Mouse (Mus musculus): Measurements from ENCODE around the gene Ccdc6. TPM values are rescaled to one million over a fixed set of nuclear protein-coding genes. Genes with fewer than 3 reads are reported as not detected.
A peak's percentile ranks its signal among the peaks of the same experiment; 100 is the strongest.

Gene Ccdc6
- polyA plus RNA-seq, 1 experiment: 1.6 TPM

DNA sequence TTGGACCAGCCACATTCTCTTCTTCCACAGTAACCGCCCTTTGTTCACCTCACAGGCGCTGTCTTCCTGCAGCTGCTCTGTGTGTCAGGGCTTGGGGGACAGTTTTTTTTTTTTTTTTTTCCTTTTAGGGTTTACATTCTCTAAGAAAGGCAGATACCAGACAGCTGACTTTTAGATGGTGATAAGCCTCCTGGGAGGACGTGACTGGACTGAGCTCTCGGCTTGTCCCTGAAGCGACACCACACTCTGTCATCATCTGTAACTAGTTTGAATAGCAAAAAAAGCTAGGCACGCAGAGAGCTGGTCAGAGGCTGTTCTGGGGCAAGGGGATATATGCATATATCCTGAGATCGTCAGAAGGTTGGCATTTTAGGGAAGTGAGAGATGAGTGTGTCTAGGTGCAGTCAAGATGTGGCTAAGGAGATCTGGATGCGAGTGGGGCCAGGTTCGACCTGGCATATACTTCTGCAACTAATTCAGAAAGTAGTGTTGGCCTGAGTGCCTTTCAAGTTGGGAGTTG lies 23.0 kb downstream of the Ccdc6 start:
- TF ChIP-seq GATA1 (IDR thresholded peaks at IDR 0.05; ENCODE audit: low read length) (no peak), TAL1 (IDR thresholded peaks at IDR 0.05; ENCODE audit: low read length) (no peak)
- Histone ChIP-seq H3K9me3 (ENCODE audit: control insufficient read depth, low read length) (no peaks in the 10 kb centered on the region), H3K36me3 (ENCODE audit: control insufficient read depth) (peaks cover 12% of the 10 kb centered on the region), H3K4me3 (replicated peaks) (peak overlapping the region; percentile 20), H3K27me3 (ENCODE audit: control insufficient read depth) (no peaks in the 10 kb centered on the region), H3K4me1 (ENCODE audit: control insufficient read depth) (peaks cover 57% of the 10 kb centered on the region)

DNA sequence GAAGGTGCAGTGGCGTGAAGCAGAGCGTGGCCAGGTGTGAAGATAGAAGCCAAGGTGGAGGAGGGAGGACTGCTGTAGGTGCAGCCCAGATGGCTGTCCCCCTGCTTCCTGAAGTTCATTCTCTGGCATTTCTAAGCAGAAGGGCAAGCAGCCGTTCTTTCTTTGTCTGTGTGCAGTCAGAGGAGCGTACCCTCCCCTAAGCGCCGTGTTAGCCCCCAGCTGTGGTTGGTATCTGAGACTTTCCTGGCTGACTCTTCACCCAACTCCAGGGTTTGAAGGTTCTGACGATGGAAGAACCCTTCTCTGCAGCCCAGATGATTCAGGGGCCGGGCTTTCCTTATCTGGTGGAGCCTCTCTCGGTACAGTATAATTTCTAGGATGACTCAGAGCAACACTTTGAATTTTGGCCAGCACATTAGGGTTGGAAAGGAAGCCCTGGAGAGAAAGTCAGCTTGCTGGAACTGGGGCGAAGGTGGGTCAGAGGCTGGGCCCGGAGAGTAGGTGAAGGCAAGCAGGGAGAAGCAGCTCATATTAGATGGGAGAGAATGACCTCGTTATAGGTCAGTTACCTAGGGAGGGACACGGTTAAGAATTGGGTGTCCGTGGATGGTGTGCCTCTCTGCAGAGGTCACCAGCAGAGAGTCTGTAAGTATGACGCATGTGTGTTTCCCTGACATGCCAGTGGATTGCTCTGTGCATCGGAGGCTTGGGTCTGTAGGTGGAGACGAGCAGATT lies 23.9 kb downstream of the Ccdc6 start:
- Histone ChIP-seq H3K4me3 (replicated peaks) (peak overlapping the region; percentile 47), H3K9me3 (ENCODE audit: control insufficient read depth, low read length) (no peaks in the 10 kb centered on the region), H3K27me3 (ENCODE audit: control insufficient read depth) (no peaks in the 10 kb centered on the region), H3K4me1 (ENCODE audit: control insufficient read depth) (peaks cover 66% of the 10 kb centered on the region), H3K36me3 (ENCODE audit: control insufficient read depth) (peaks cover 20% of the 10 kb centered on the region)
- TF ChIP-seq GATA1 (IDR thresholded peaks at IDR 0.05; ENCODE audit: low read length): no peak
- no peak for TF ChIP-seq TAL1 (IDR thresholded peaks at IDR 0.05; ENCODE audit: low read length)

- Histone ChIP-seq H3K4me1 (ENCODE audit: control insufficient read depth) (peaks cover 67% of the 10 kb centered on the region), H3K36me3 (ENCODE audit: control insufficient read depth) (peaks cover 22% of the 10 kb centered on the region)
- no peak for TF ChIP-seq TAL1 (IDR thresholded peaks at IDR 0.05; ENCODE audit: low read length)
- TF ChIP-seq GATA1 (IDR thresholded peaks at IDR 0.05; ENCODE audit: low read length): no peak; the same call in 1 of the 2 replicates
These were observed 24.4 kb downstream of the Ccdc6 start for GRCm38 (mm10) chr10:70121406-70121695.

DNA sequence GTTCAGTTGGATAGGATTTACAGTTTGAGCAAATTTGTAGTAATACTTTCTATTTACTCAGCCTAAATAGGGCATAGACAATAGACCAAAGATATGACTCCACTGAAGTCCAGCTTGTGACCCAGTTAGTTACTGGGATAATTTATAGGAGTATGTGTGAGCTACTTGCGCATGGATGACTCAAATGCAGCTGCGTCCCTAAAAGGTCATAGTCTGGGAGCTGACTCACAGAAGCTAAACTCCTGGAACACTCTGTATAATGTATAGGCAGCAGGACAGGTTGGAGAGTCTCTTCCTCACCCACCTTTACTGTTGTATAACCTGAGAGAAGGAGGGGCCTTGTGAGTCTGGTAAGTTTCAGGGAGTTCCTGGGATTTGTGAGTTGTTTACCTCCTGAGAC lies 26.5 kb downstream of the Ccdc6 start:
- no peaks in the 10 kb centered on the region for H3K27me3 ChIP-seq (ENCODE audit: control insufficient read depth)
- H3K9me3 ChIP-seq (ENCODE audit: control insufficient read depth, low read length): no peaks in the 10 kb centered on the region
- no peak for TF ChIP-seq GATA1 (IDR thresholded peaks at IDR 0.05; ENCODE audit: low read length)
- TF ChIP-seq TAL1 (IDR thresholded peaks at IDR 0.05; ENCODE audit: low read length): no peak
- H3K4me1 ChIP-seq (ENCODE audit: control insufficient read depth): peaks cover 81% of the 10 kb centered on the region
- H3K4me3 ChIP-seq (replicated peaks): no peak overlapping the region
- peaks cover 22% of the 10 kb centered on the region for H3K36me3 ChIP-seq (ENCODE audit: control insufficient read depth)

More at GRCm38 (mm10) chr10:70121406-70121695, 24.4 kb downstream of the Ccdc6 start:
- Histone ChIP-seq H3K27me3 (ENCODE audit: control insufficient read depth) (no peaks in the 10 kb centered on the region), H3K4me3 (replicated peaks) (peak overlapping the region; percentile 47), H3K9me3 (ENCODE audit: control insufficient read depth, low read length) (no peaks in the 10 kb centered on the region)

- Histone ChIP-seq H3K36me3 (ENCODE audit: control insufficient read depth) (peaks cover 39% of the 10 kb centered on the region), H3K27me3 (ENCODE audit: control insufficient read depth) (no peaks in the 10 kb centered on the region), H3K4me3 (replicated peaks) (no peak overlapping the region), H3K9me3 (ENCODE audit: control insufficient read depth, low read length) (no peaks in the 10 kb centered on the region), H3K4me1 (ENCODE audit: control insufficient read depth) (peaks cover 86% of the 10 kb centered on the region)
- TF ChIP-seq GATA1 (IDR thresholded peaks at IDR 0.05; ENCODE audit: low read length) (no peak), TAL1 (IDR thresholded peaks at IDR 0.05; ENCODE audit: low read length) (no peak)
These were observed 28.6 kb downstream of the Ccdc6 start for GRCm38 (mm10) chr10:70125491-70125890.

DNA sequence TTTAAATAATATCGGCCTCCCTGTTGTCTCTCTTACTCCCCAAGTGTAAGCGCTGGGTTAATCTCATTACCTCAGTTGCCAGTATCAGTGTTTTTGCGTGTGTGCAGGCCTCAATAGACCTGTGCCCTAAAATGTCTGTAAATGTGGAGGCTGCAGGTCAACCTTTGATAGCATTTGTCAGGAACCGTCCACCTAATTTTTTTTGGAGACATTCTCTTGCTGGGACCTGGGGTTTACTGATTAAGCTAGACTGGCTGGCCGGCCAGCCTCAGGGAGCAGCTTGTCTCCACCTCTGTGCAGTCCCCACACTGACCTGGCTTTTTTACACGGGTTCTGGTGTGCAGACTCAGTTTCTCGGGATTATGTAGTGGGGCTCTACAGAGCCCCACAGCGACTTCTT lies 30.4 kb downstream of the Ccdc6 start:
- TF ChIP-seq TAL1 (IDR thresholded peaks at IDR 0.05; ENCODE audit: low read length) (peak; percentile 65), GATA1 (IDR thresholded peaks at IDR 0.05; ENCODE audit: low read length) (no peak)
- H3K4me1 ChIP-seq (ENCODE audit: control insufficient read depth): peaks cover 86% of the 10 kb centered on the region
- peaks cover 42% of the 10 kb centered on the region for H3K36me3 ChIP-seq (ENCODE audit: control insufficient read depth)
- H3K4me3 ChIP-seq (replicated peaks): peak overlapping the region; percentile 23
- H3K9me3 ChIP-seq (ENCODE audit: control insufficient read depth, low read length): no peaks in the 10 kb centered on the region
- no peaks in the 10 kb centered on the region for H3K27me3 ChIP-seq (ENCODE audit: control insufficient read depth)

DNA sequence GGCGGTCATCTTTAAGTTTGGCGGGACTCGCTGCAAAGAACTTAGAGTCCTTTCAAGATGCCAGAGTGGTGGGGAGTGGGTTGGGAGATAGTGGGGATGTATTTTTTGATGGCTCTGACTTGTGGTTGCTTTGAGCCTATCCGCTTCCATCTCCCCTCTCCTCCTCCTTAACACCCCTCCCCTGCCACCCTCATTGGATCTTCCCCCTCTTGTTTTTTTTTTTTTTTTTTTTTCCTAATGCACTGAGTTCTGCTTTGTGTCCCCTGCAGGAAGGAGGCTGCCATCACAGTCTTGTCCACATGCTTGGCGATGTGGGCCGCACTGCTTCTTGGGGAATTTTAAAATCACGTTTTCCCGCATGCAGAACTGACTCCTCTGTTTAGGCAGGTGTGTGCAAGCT lies 31.5 kb downstream of the Ccdc6 start:
- Histone ChIP-seq H3K4me3 (replicated peaks) (no peak overlapping the region), H3K36me3 (ENCODE audit: control insufficient read depth) (peaks cover 39% of the 10 kb centered on the region), H3K27me3 (ENCODE audit: control insufficient read depth) (no peaks in the 10 kb centered on the region), H3K4me1 (ENCODE audit: control insufficient read depth) (peaks cover 90% of the 10 kb centered on the region), H3K9me3 (ENCODE audit: control insufficient read depth, low read length) (no peaks in the 10 kb centered on the region)
- no peak for TF ChIP-seq TAL1 (IDR thresholded peaks at IDR 0.05; ENCODE audit: low read length)
- TF ChIP-seq GATA1 (IDR thresholded peaks at IDR 0.05; ENCODE audit: low read length): no peak

DNA sequence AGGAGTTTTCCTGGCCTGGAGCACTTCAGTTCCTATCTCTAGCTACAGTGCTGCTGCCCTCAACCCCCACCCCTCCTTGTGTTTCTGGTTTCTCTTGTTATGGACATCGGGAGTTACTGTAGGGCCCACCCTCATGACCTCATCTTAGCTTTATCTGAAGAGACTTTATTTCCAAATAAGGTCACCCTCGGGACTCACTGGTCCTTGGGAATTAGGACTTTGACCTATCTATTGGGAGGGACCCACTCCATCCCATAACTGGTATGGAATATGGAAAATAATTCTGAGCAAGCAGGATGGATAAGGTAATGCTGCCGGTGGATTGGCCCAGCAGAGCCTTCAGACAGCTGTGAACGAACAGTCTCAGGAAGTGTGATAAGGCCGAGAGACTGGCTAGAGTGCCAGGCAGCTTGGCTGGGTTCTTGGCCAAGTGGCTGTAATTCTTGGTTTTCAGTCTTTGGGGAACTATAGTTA lies 35.2 kb downstream of the Ccdc6 start:
- TF ChIP-seq TAL1 (IDR thresholded peaks at IDR 0.05; ENCODE audit: low read length) (no peak), GATA1 (IDR thresholded peaks at IDR 0.05; ENCODE audit: low read length) (no peak)
- no peaks in the 10 kb centered on the region for H3K9me3 ChIP-seq (ENCODE audit: control insufficient read depth, low read length)
- peak overlapping the region; percentile 4 for H3K4me3 ChIP-seq (replicated peaks)
- peaks cover 79% of the 10 kb centered on the region for H3K4me1 ChIP-seq (ENCODE audit: control insufficient read depth)
- no peaks in the 10 kb centered on the region for H3K27me3 ChIP-seq (ENCODE audit: control insufficient read depth)
- H3K36me3 ChIP-seq (ENCODE audit: control insufficient read depth): peaks cover 26% of the 10 kb centered on the region

- H3K4me3 ChIP-seq (replicated peaks): peak overlapping the region; percentile 3
These were observed 35.8 kb downstream of the Ccdc6 start for GRCm38 (mm10) chr10:70132714-70133113.

More at GRCm38 (mm10) chr10:70132714-70133113, 35.8 kb downstream of the Ccdc6 start:
- H3K4me1 ChIP-seq (ENCODE audit: control insufficient read depth): peaks cover 77% of the 10 kb centered on the region
- no peak for TF ChIP-seq TAL1 (IDR thresholded peaks at IDR 0.05; ENCODE audit: low read length)
- TF ChIP-seq GATA1 (IDR thresholded peaks at IDR 0.05; ENCODE audit: low read length): no peak
- peaks cover 26% of the 10 kb centered on the region for H3K36me3 ChIP-seq (ENCODE audit: control insufficient read depth)
- no peaks in the 10 kb centered on the region for H3K9me3 ChIP-seq (ENCODE audit: control insufficient read depth, low read length)
- no peaks in the 10 kb centered on the region for H3K27me3 ChIP-seq (ENCODE audit: control insufficient read depth)

Measured in erythroblast, embryonic 14.5 days (primary cell).